Mouse (Mus musculus): Measurements from ENCODE around the gene Vwa3b. TPM values are rescaled to one million over a fixed set of nuclear protein-coding genes. Genes with fewer than 3 reads are reported as not detected.

Vwa3b gene
- polyA plus RNA-seq, 1 experiment from 2014 or later: 0.90 TPM

GRCm38 (mm10) chr1:37115847-37116246 lies 89.5 kb downstream of the Vwa3b start:
- Histone ChIP-seq H3K4me2 (ENCODE audit: low read length) (no peak overlapping the region), H3K27ac (ENCODE audit: low read depth, low read length) (no peak overlapping the region), H3K4me1 (ENCODE audit: control insufficient read depth, insufficient read depth, low read length) (no peaks in the 10 kb centered on the region), H3K36me3 (ENCODE audit: control insufficient read depth, insufficient read depth, low read length) (no peaks in the 10 kb centered on the region), H3K4me3 (ENCODE audit: low read depth, low read length) (no peak overlapping the region), H3K9me3 (replicated peaks; ENCODE audit: control insufficient read depth, low read length) (no peaks in the 10 kb centered on the region), H3K9ac (ENCODE audit: low read length) (no peak overlapping the region), H3K27me3 (replicated peaks; ENCODE audit: control insufficient read depth, insufficient read depth, low read length) (no peaks in the 10 kb centered on the region)
- ATAC-seq: no peak
- WGBS: 90% methylated on average over 5 of the region's 5 CpGs
- no peak for DNase-seq (ENCODE audit: low spot score)

GRCm38 (mm10) chr1:37116574-37116973 lies 90.2 kb downstream of the Vwa3b start:
- H3K4me1 ChIP-seq (ENCODE audit: control insufficient read depth, insufficient read depth, low read length): no peaks in the 10 kb centered on the region
- H3K4me3 ChIP-seq (ENCODE audit: low read depth, low read length): no peak overlapping the region
- no peaks in the 10 kb centered on the region for H3K9me3 ChIP-seq (replicated peaks; ENCODE audit: control insufficient read depth, low read length)
- ATAC-seq (no peak), DNase-seq (ENCODE audit: low spot score) (no peak)
- no peaks in the 10 kb centered on the region for H3K36me3 ChIP-seq (ENCODE audit: control insufficient read depth, insufficient read depth, low read length)
- H3K27ac ChIP-seq (ENCODE audit: low read depth, low read length): no peak overlapping the region
- no peaks in the 10 kb centered on the region for H3K27me3 ChIP-seq (replicated peaks; ENCODE audit: control insufficient read depth, insufficient read depth, low read length)
- no peak overlapping the region for H3K9ac ChIP-seq (ENCODE audit: low read length)
- H3K4me2 ChIP-seq (ENCODE audit: low read length): no peak overlapping the region
- 91% methylated on average over 9 of the region's 9 CpGs for WGBS

- no peak overlapping the region for H3K4me3 ChIP-seq (ENCODE audit: low read depth, low read length)
- 85% methylated on average over 5 of the region's 5 CpGs for WGBS
- no peak overlapping the region for H3K9ac ChIP-seq (ENCODE audit: low read length)
- DNase-seq (ENCODE audit: low spot score) (no peak), ATAC-seq (no peak)
- no peaks in the 10 kb centered on the region for H3K27me3 ChIP-seq (replicated peaks; ENCODE audit: control insufficient read depth, insufficient read depth, low read length)
- H3K4me2 ChIP-seq (ENCODE audit: low read length): no peak overlapping the region
- no peaks in the 10 kb centered on the region for H3K9me3 ChIP-seq (replicated peaks; ENCODE audit: control insufficient read depth, low read length)
- 0 out of 2 replicates have a peak, but pooled peaks cover 5% of the 10 kb centered on the region for H3K4me1 ChIP-seq (ENCODE audit: control insufficient read depth, insufficient read depth, low read length)
- H3K27ac ChIP-seq (ENCODE audit: low read depth, low read length): no peak overlapping the region
- H3K36me3 ChIP-seq (ENCODE audit: control insufficient read depth, insufficient read depth, low read length): no peaks in the 10 kb centered on the region
Measured at GRCm38 (mm10) chr1:37117964-37118363, 91.6 kb downstream of the Vwa3b start.

DNA sequence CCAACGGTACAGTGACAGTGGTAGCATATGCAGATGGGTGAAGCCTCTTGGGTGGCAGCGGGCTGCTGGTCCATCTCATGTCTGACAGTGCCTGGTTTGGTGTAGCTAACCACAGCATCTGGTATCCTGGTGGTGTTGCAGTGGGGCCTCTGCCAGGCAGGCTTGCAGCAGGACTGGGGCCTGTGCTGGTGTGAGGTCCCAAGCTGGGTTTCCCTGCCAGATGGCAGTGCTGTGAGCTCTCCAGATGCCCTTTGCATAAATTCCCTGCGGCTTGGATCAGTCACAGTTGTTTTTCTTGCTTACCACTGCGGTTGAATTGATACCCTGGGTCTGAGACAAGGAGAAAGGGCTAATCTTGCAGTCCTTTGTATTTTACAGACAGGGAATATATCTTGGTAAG lies 95.9 kb downstream of the Vwa3b start:
- ATAC-seq (peak; percentile 95), DNase-seq (ENCODE audit: low spot score) (peak; percentile 86)
- no peaks in the 10 kb centered on the region for H3K27me3 ChIP-seq (replicated peaks; ENCODE audit: control insufficient read depth, insufficient read depth, low read length)
- no peak overlapping the region for H3K9ac ChIP-seq (ENCODE audit: low read length)
- WGBS: 34% methylated on average over 4 of the region's 4 CpGs
- no peaks in the 10 kb centered on the region for H3K9me3 ChIP-seq (replicated peaks; ENCODE audit: control insufficient read depth, low read length)
- no peaks in the 10 kb centered on the region for H3K36me3 ChIP-seq (ENCODE audit: control insufficient read depth, insufficient read depth, low read length)
- no peak overlapping the region for H3K4me3 ChIP-seq (ENCODE audit: low read depth, low read length)
- peaks cover 8% of the 10 kb centered on the region; the same call in 1 of the 2 replicates for H3K4me1 ChIP-seq (ENCODE audit: control insufficient read depth, insufficient read depth, low read length)
- no peak overlapping the region for H3K4me2 ChIP-seq (ENCODE audit: low read length)
- peak overlapping the region; percentile 75 for H3K27ac ChIP-seq (ENCODE audit: low read depth, low read length)

- WGBS: 46% methylated on average over 3 of the region's 3 CpGs
- no peaks in the 10 kb centered on the region for H3K27me3 ChIP-seq (replicated peaks; ENCODE audit: control insufficient read depth, insufficient read depth, low read length)
- no peak overlapping the region for H3K4me2 ChIP-seq (ENCODE audit: low read length)
- DNase-seq (ENCODE audit: low spot score): peak; percentile 74
- H3K4me1 ChIP-seq (ENCODE audit: control insufficient read depth, insufficient read depth, low read length): peaks cover 8% of the 10 kb centered on the region; the same call in 1 of the 2 replicates
- ATAC-seq: peak; percentile 74
- no peak overlapping the region for H3K4me3 ChIP-seq (ENCODE audit: low read depth, low read length)
- no peaks in the 10 kb centered on the region for H3K36me3 ChIP-seq (ENCODE audit: control insufficient read depth, insufficient read depth, low read length)
- H3K9me3 ChIP-seq (replicated peaks; ENCODE audit: control insufficient read depth, low read length): no peaks in the 10 kb centered on the region
- H3K27ac ChIP-seq (ENCODE audit: low read depth, low read length): no peak overlapping the region
- H3K9ac ChIP-seq (ENCODE audit: low read length): no peak overlapping the region
Measured at GRCm38 (mm10) chr1:37122798-37123197, 96.4 kb downstream of the Vwa3b start.

DNA sequence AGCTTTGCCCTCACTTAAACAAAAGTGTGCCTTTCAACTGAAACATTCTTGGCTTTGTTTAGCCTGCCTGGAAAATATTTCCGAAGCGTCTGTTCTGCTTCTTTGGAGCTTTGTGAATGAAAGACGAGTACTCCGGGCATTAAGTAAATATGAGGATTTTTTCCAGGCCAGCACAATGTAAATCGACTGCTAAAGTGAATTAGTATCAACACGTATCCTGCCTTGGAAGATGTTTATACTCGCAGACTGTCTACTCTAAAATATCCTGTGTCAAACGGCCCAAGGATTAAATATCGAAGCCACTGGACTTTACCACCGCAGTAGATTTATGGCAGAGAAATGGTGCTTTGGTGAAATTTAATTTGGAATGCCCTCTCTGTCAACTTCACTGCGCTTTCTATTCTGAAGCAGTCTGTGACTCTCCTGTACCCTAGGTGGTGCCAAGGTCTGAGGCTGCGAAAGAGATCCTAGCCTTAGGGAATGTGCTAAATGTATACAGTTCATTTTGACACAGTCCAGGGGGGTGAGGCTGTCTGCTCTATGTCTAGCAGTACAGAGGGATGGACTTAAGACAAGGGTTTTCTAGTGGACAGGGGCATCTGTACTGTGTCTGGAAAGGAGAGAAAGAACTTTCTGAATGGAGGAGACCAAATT lies 98.4 kb downstream of the Vwa3b start:
- no peak overlapping the region for H3K4me2 ChIP-seq (ENCODE audit: low read length)
- no peak overlapping the region for H3K27ac ChIP-seq (ENCODE audit: low read depth, low read length)
- DNase-seq (ENCODE audit: low spot score) (no peak), ATAC-seq (no peak)
- WGBS: 73% methylated on average over 12 of the region's 12 CpGs
- no peak overlapping the region for H3K4me3 ChIP-seq (ENCODE audit: low read depth, low read length)
- no peak overlapping the region for H3K9ac ChIP-seq (ENCODE audit: low read length)
- no peaks in the 10 kb centered on the region for H3K9me3 ChIP-seq (replicated peaks; ENCODE audit: control insufficient read depth, low read length)
- H3K4me1 ChIP-seq (ENCODE audit: control insufficient read depth, insufficient read depth, low read length): peaks cover 8% of the 10 kb centered on the region; the same call in 1 of the 2 replicates
- no peaks in the 10 kb centered on the region for H3K36me3 ChIP-seq (ENCODE audit: control insufficient read depth, insufficient read depth, low read length)
- H3K27me3 ChIP-seq (replicated peaks; ENCODE audit: control insufficient read depth, insufficient read depth, low read length): no peaks in the 10 kb centered on the region

DNA sequence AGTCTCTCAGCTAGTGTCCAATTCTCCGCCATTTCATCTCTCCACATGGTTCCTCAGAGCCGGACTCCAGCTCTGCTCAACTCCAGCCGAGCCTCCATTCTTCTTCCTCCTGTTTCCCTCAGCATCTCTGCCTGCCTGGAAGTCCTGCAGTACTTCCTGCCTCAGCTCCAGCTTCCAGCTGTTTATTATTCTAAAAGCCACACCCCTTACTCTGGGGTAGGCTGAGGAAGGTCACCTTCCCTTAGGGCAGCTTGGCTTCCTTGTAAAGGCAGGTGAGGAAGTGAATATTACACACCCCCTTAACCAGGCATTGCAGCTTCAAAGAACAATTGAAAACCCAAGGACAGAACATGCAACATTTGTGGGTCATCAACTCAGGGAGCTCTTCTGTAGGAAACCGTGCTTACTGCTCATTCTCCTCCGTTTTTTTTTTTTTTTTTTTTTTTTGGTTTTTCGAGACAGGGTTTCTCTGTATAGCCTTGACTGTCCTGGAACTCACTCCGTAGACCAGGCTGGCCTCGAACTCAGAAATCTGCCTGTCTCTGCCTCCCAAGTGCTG lies 103.7 kb downstream of the Vwa3b start:
- Histone ChIP-seq H3K9ac (ENCODE audit: low read length) (no peak overlapping the region), H3K27ac (ENCODE audit: low read depth, low read length) (no peak overlapping the region), H3K4me1 (ENCODE audit: control insufficient read depth, insufficient read depth, low read length) (no peaks in the 10 kb centered on the region), H3K4me3 (ENCODE audit: low read depth, low read length) (no peak overlapping the region), H3K27me3 (replicated peaks; ENCODE audit: control insufficient read depth, insufficient read depth, low read length) (no peaks in the 10 kb centered on the region), H3K36me3 (ENCODE audit: control insufficient read depth, insufficient read depth, low read length) (no peaks in the 10 kb centered on the region), H3K9me3 (replicated peaks; ENCODE audit: control insufficient read depth, low read length) (no peaks in the 10 kb centered on the region), H3K4me2 (ENCODE audit: low read length) (no peak overlapping the region)
- DNase-seq (ENCODE audit: low spot score): no peak
- 83% methylated on average over 7 of the region's 8 CpGs for WGBS
- ATAC-seq: no peak

DNA sequence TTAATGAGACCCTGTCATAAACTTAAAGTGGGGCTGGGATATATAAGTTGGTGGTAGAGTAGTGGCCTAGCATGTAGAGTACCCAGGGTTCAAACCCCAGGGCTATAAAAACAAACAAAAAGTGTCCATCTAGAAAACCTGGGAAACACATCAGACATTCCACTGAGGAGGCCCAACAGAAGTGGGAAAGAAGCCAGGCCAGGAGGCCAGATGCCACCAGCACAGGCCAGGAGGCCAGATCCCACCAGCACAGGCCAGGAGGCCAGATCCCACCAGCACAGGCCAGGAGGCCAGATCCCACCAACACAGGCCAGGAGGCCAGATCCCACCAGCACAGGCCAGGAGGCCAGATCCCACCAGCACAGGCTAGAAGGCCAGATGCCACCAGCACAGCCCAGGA lies 104.8 kb downstream of the Vwa3b start:
- no peak overlapping the region for H3K27ac ChIP-seq (ENCODE audit: low read depth, low read length)

GRCm38 (mm10) chr1:37132433-37132832 lies 106.0 kb downstream of the Vwa3b start:
- no peak overlapping the region for H3K4me3 ChIP-seq (ENCODE audit: low read depth, low read length)
- H3K4me2 ChIP-seq (ENCODE audit: low read length): no peak overlapping the region
- WGBS: 67% methylated on average over 7 of the region's 7 CpGs
- H3K27me3 ChIP-seq (replicated peaks; ENCODE audit: control insufficient read depth, insufficient read depth, low read length): no peaks in the 10 kb centered on the region
- no peaks in the 10 kb centered on the region for H3K9me3 ChIP-seq (replicated peaks; ENCODE audit: control insufficient read depth, low read length)
- no peak for DNase-seq (ENCODE audit: low spot score)
- H3K9ac ChIP-seq (ENCODE audit: low read length): no peak overlapping the region
- H3K36me3 ChIP-seq (ENCODE audit: control insufficient read depth, insufficient read depth, low read length): no peaks in the 10 kb centered on the region
- H3K27ac ChIP-seq (ENCODE audit: low read depth, low read length): no peak overlapping the region
- no peaks in the 10 kb centered on the region for H3K4me1 ChIP-seq (ENCODE audit: control insufficient read depth, insufficient read depth, low read length)
- ATAC-seq: no peak

More for the DNA sequence above, 104.8 kb downstream of the Vwa3b start:
- Histone ChIP-seq H3K36me3 (ENCODE audit: control insufficient read depth, insufficient read depth, low read length) (no peaks in the 10 kb centered on the region), H3K9me3 (replicated peaks; ENCODE audit: control insufficient read depth, low read length) (no peaks in the 10 kb centered on the region), H3K9ac (ENCODE audit: low read length) (no peak overlapping the region), H3K27me3 (replicated peaks; ENCODE audit: control insufficient read depth, insufficient read depth, low read length) (no peaks in the 10 kb centered on the region), H3K4me1 (ENCODE audit: control insufficient read depth, insufficient read depth, low read length) (no peaks in the 10 kb centered on the region), H3K4me3 (ENCODE audit: low read depth, low read length) (no peak overlapping the region), H3K4me2 (ENCODE audit: low read length) (no peak overlapping the region)
- no peak for ATAC-seq
- DNase-seq (ENCODE audit: low spot score): no peak
